Mouse (Mus musculus): ENCODE results near the gene Manbal. TPM values are rescaled to one million over a fixed set of nuclear protein-coding genes. Genes with fewer than 3 reads are reported as not detected.

The Manbal gene
- total and polyA plus RNA-seq, 3 experiments = 28.4 to 65.7 TPM; not detected in 1

DNA sequence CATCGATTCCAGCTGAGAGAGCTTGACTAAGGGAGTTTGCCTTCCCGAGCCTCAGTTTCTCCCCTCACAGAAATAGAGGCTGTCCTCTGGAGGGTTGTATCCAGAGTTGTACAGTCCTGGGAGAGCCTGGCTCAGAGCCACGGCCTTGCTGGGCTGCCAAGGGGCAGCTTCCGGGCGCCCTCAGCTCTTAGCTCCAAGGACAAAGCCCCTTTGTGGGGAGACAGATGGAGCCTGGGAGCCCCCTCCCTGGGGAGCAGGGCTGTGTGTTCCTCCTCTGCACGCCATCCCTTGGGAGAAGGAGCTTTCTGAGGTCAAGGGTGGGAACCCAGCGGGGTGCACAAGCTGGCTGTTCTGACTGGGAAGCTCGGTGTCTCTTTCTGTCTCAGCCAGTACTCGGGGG, 65.1 kb downstream of the Manbal start:
- Histone ChIP-seq H3K9me3 (replicated peaks; ENCODE audit: insufficient read depth, low read length) (no peaks in the 10 kb centered on the region), H3K27ac (ENCODE audit: control insufficient read depth, low read depth, low read length) (no peak overlapping the region), H3K27me3 (ENCODE audit: control insufficient read depth in 1 of 2, insufficient read depth in 2 of 2, low read length in 2 of 2) (peaks cover 1 to 2% of the 10 kb centered on the region in 2 experiments; a peak in 2 of 4 replicates), H3K79me2 (ENCODE audit: control insufficient read depth, insufficient read depth, low read length, poor library complexity) (no peaks in the 10 kb centered on the region), H3K9ac (ENCODE audit: control insufficient read depth, low read depth, low read length, poor library complexity, severe bottlenecking) (no peak overlapping the region), H3K4me3 (ENCODE audit: control insufficient read depth in 1 of 2, insufficient read depth in 1 of 2, low read depth in 2 of 2, low read length in 2 of 2) (no peak overlapping the region), H3K36me3 (ENCODE audit: control insufficient read depth in 1 of 2, insufficient read depth in 2 of 2, low read length in 2 of 2) (no peaks in the 10 kb centered on the region), H3K4me1 (ENCODE audit: control insufficient read depth in 1 of 2, insufficient read depth in 2 of 2, low read length in 2 of 2) (no peaks in the 10 kb centered on the region)
- no peak for DNase-seq (ENCODE audit: low read depth, low spot score)
- TF ChIP-seq CTCF (IDR thresholded peaks at IDR 0.05 in 2 of 3, conservative IDR thresholded peaks at IDR 0.05 in 1 of 3; ENCODE audit: control insufficient read depth in 1 of 3, insufficient read depth in 1 of 3, low read depth in 2 of 3, low read length in 3 of 3, poor library complexity in 1 of 3, severe bottlenecking in 1 of 3) = no peak
- TF ChIP-seq JUND (IDR thresholded peaks at IDR 0.05; ENCODE audit: low read depth, low read length) = no peak
- no peak for TF ChIP-seq ZNF384 (IDR thresholded peaks at IDR 0.05; ENCODE audit: low read depth, low read length)
- no peak for TF ChIP-seq NRF1 (IDR thresholded peaks at IDR 0.05; ENCODE audit: insufficient read depth, low read depth, low read length, poor library complexity, severe bottlenecking)
- no peak for TF ChIP-seq USF2 (IDR thresholded peaks at IDR 0.05; ENCODE audit: borderline replicate concordance in 1 of 2, insufficient read depth in 1 of 2, low read depth in 1 of 2, low read length in 2 of 2)
- TF ChIP-seq POLR2AphosphoS5 (IDR thresholded peaks at IDR 0.05; ENCODE audit: borderline replicate concordance, low read depth, low read length) = no peak
- TF ChIP-seq UBTF (IDR thresholded peaks at IDR 0.05; ENCODE audit: borderline replicate concordance, insufficient read depth, low read depth, low read length) = no peak
- no peak for TF ChIP-seq CHD1 (IDR thresholded peaks at IDR 0.05; ENCODE audit: low read depth, low read length)
- no peak for TF ChIP-seq CHD2 (IDR thresholded peaks at IDR 0.05; ENCODE audit: low read length)
- no peak for TF ChIP-seq E2F4 (IDR thresholded peaks at IDR 0.05; ENCODE audit: borderline replicate concordance, low read depth, low read length)
- no peak for TF ChIP-seq TBP (IDR thresholded peaks at IDR 0.05; ENCODE audit: low read depth, low read length)
- no peak for TF ChIP-seq MAZ (IDR thresholded peaks at IDR 0.05; ENCODE audit: low read depth, low read length)

DNA sequence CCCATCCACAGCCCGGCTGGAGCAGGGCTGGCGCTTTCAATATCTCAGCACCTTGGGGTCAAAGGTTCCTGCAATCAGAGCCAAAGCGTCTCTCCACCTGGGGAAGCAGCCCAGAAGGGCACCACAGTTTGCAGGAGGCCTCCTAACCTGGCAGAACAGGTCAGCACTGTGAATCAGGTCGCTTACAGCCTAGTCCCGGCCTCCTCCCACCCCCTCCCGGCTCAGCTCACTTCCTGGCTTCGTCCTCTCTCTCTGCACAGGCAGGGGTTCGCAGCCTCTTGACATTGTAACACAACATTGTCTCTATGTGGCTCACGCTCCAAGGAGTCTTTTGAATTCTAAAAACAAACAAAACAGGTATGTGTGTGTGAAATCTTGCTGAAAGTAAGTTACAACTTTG, 66.6 kb downstream of the Manbal start:
- H3K27me3 ChIP-seq (ENCODE audit: control insufficient read depth in 1 of 2, insufficient read depth in 2 of 2, low read length in 2 of 2) = peaks cover 1 to 2% of the 10 kb centered on the region in 2 experiments; a peak in 2 of 4 replicates
- H3K9ac ChIP-seq (ENCODE audit: control insufficient read depth, low read depth, low read length, poor library complexity, severe bottlenecking) = no peak overlapping the region
- TF ChIP-seq MEF2A (IDR thresholded peaks at IDR 0.05; ENCODE audit: extremely low read depth, insufficient replicate concordance, low read depth, low read length, poor library complexity, severe bottlenecking) (no peak), ZKSCAN1 (IDR thresholded peaks at IDR 0.05; ENCODE audit: low read depth, low read length) (no peak), ZMIZ1 (IDR thresholded peaks at IDR 0.05; ENCODE audit: low read depth, low read length) (no peak), TBP (IDR thresholded peaks at IDR 0.05; ENCODE audit: low read depth, low read length) (no peak), MYB (IDR thresholded peaks at IDR 0.05; ENCODE audit: low read depth, low read length) (no peak), MAZ (IDR thresholded peaks at IDR 0.05; ENCODE audit: low read depth, low read length) (no peak), EP300 (IDR thresholded peaks at IDR 0.05; ENCODE audit: low read depth in 1 of 2, low read length in 2 of 2) (no peak), MAFK (IDR thresholded peaks at IDR 0.05; ENCODE audit: borderline replicate concordance, low read depth, low read length) (no peak), JUND (IDR thresholded peaks at IDR 0.05; ENCODE audit: low read depth, low read length) (no peak), USF2 (IDR thresholded peaks at IDR 0.05; ENCODE audit: borderline replicate concordance in 1 of 2, insufficient read depth in 1 of 2, low read depth in 1 of 2, low read length in 2 of 2) (no peak), GATA1 (IDR thresholded peaks at IDR 0.05; ENCODE audit: low read depth, low read length) (no peak)
- no peak overlapping the region for H3K27ac ChIP-seq (ENCODE audit: control insufficient read depth, low read depth, low read length)
- no peak overlapping the region for H3K4me3 ChIP-seq (ENCODE audit: control insufficient read depth in 1 of 2, insufficient read depth in 1 of 2, low read depth in 2 of 2, low read length in 2 of 2)
- H3K4me1 ChIP-seq (ENCODE audit: control insufficient read depth in 1 of 2, insufficient read depth in 2 of 2, low read length in 2 of 2) = no peaks in the 10 kb centered on the region
- no peaks in the 10 kb centered on the region for H3K79me2 ChIP-seq (ENCODE audit: control insufficient read depth, insufficient read depth, low read length, poor library complexity)
- no peaks in the 10 kb centered on the region for H3K36me3 ChIP-seq (ENCODE audit: control insufficient read depth in 1 of 2, insufficient read depth in 2 of 2, low read length in 2 of 2)
- no peaks in the 10 kb centered on the region for H3K9me3 ChIP-seq (replicated peaks; ENCODE audit: insufficient read depth, low read length)
- no peak for DNase-seq (ENCODE audit: low read depth, low spot score)

All from MEL (cell line).